ENCODE assay signal across 8 mouse cellular contexts in genomic region chr13:63918733-63919422, GRCm38 (mm10).
DNase-seq lines count a peak whose midpoint lies in the region; ATAC-seq and TF ChIP-seq lines count a peak whose summit lies in the region.

No protein-coding gene starts in this region.

- H3K4me2 ChIP-seq in intestine, postnatal 0 days (replicated peaks; ENCODE audit: low read depth), result peak overlapping the region; percentile 17; the same call in 1 of the 2 replicates

- intact Hi-C loops in left cerebral cortex, postnatal 25 days (cut with DNase I), result no loop called here

- no peaks in the 10 kb centered on the region for H3K27me3 ChIP-seq in intestine, postnatal 0 days (replicated peaks; ENCODE audit: control insufficient read depth, insufficient read depth, low read length)

- peak overlapping the region; percentile 62 for H3K27ac ChIP-seq in intestine, postnatal 0 days (ENCODE audit: low read depth, low read length)

- no peak for TF ChIP-seq CTCF in intestine, postnatal 0 days (IDR thresholded peaks at IDR 0.05; ENCODE audit: low read depth)

- no peak overlapping the region for H3K4me3 ChIP-seq in intestine, postnatal 0 days (ENCODE audit: low read depth, low read length)

- peak; percentile 62 for DNase-seq in adrenal gland, postnatal 10 days
- DNase-seq in adrenal gland, adult 18-20 months (ENCODE audit: low spot score in 2 of 2), result no peak
- DNase-seq in cerebellum, adult 18-20 months, result peak; percentile 44 to 59
- peak; percentile 60 to 65 for DNase-seq in frontal cortex, postnatal 10 days (ENCODE audit: low spot score in 2 of 2)
- peak; percentile 41 to 72 for DNase-seq in left cerebral cortex, postnatal 25 days (ENCODE audit: low spot score in 2 of 2)
- DNase-seq in right cerebral cortex, postnatal 25 days, result peak; percentile 50
- DNase-seq in B cell, adult 2 months, result no peak

- ATAC-seq in intestine, postnatal 0 days, result 0 out of 2 replicates have a peak, but pooled peaks have one; percentile 22

- no peaks in the 10 kb centered on the region for H3K36me3 ChIP-seq in intestine, postnatal 0 days (ENCODE audit: control insufficient read depth, insufficient read depth)

- 0 out of 2 replicates have a peak, but pooled peaks cover 5% of the 10 kb centered on the region for H3K4me1 ChIP-seq in intestine, postnatal 0 days (replicated peaks; ENCODE audit: control insufficient read depth, insufficient read depth, low read length)

- no peak overlapping the region for H3K9ac ChIP-seq in intestine, postnatal 0 days (ENCODE audit: low read depth, low read length)

- 51% methylated on average over 18 of the region's 18 CpGs for WGBS in intestine, postnatal 0 days

- H3K9me3 ChIP-seq in intestine, postnatal 0 days (ENCODE audit: control insufficient read depth), result no peaks in the 10 kb centered on the region

Comparison
In these comparisons a context has a peak if more than half of its experiments do, and no peak if none do; other contexts are left out.
1. DNase-seq: peak in adrenal gland, postnatal 10 days (single experiment), cerebellum, adult 18-20 months (2 of 2), frontal cortex, postnatal 10 days (2 of 2), left cerebral cortex, postnatal 25 days (2 of 2) and right cerebral cortex, postnatal 25 days (single experiment); none in adrenal gland, adult 18-20 months (0 of 2) and B cell, adult 2 months (0 of 2).